11 mouse cellular contexts compared by ENCODE assay signal in the genomic region with DNA sequence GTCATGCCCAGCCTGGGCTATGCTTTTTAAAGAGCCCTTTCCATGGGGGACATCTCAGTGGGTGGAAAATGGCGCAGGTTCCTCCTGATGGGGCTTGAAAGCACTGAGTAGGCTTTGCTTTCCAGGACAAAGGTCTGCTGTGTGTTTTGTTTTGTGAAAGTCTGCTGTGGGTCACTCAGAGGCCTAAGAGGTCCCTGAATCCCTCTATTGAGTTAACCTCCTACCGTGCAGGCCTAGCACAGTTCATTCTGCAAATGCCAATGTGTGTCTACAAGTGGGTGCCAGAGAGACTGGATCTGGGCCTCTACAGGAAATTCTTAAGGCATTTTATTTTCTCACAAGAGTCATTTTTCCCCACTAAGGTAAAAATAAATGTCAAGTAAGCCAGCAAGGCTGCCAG.
DNase-seq lines count a peak whose midpoint lies in the region; ATAC-seq and TF ChIP-seq lines count a peak whose summit lies in the region.
"Had no signal": no experiment of that assay in that cellular context is flagged by ENCODE, and none has a peak within 500 bp of the region (broad histone marks: within the 10 kb centered on the region; RNA-seq: fewer than 3 reads in every experiment).

No protein-coding gene starts in this region.

- no peak overlapping the region for H3K9ac ChIP-seq in heart, embryonic 15.5 days
- 0 out of 2 replicates have a peak overlapping the region, but pooled peaks have one; percentile 10 for H3K9ac ChIP-seq in midbrain, embryonic 11.5 days (ENCODE audit: low read length)
- no peak overlapping the region for H3K9ac ChIP-seq in midbrain, embryonic 15.5 days
- no peak overlapping the region for H3K9ac ChIP-seq in hindbrain, postnatal 0 days (replicated peaks; ENCODE audit: low read length)
- no peak overlapping the region for H3K9ac ChIP-seq in liver, embryonic 16.5 days (ENCODE audit: low read depth, low read length)

- peaks cover 27% of the 10 kb centered on the region for H3K4me1 ChIP-seq in heart, embryonic 15.5 days (replicated peaks)
- peaks cover 2% of the 10 kb centered on the region for H3K4me1 ChIP-seq in midbrain, embryonic 11.5 days (ENCODE audit: control insufficient read depth, insufficient read depth, low read length)
- H3K4me1 ChIP-seq in midbrain, embryonic 15.5 days = peaks cover 4% of the 10 kb centered on the region; the same call in 1 of the 2 replicates
- 0 out of 2 replicates have a peak, but pooled peaks cover 2% of the 10 kb centered on the region for H3K4me1 ChIP-seq in hindbrain, postnatal 0 days (ENCODE audit: insufficient read depth, low read length)
- peaks cover 49% of the 10 kb centered on the region for H3K4me1 ChIP-seq in liver, embryonic 16.5 days (ENCODE audit: control insufficient read depth, low read depth, low read length)

- no peak for DNase-seq in heart, postnatal 36 days
- DNase-seq in midbrain, embryonic 11.5 days (ENCODE audit: low spot score, missing footprints) = no peak
- DNase-seq in hindbrain, postnatal 0 days (ENCODE audit: low spot score) = no peak
- no peak for DNase-seq in urinary bladder, postnatal 25 days (ENCODE audit: low spot score)
- DNase-seq: adrenal gland, adult 8-10 months; kidney, postnatal 14 days; lung, postnatal 36 days had no signal

- H3K27ac ChIP-seq in heart, embryonic 15.5 days = peak overlapping the region; percentile 84
- H3K27ac ChIP-seq in midbrain, embryonic 11.5 days (ENCODE audit: low read depth, low read length) = peak overlapping the region; percentile 32; the same call in 1 of the 2 replicates
- no peak overlapping the region for H3K27ac ChIP-seq in midbrain, embryonic 15.5 days
- H3K27ac ChIP-seq in hindbrain, postnatal 0 days = peak overlapping the region; percentile 22; the same call in 1 of the 2 replicates
- H3K27ac ChIP-seq in liver, embryonic 16.5 days (ENCODE audit: low read length) = peak overlapping the region; percentile 4; the same call in 1 of the 2 replicates

- intact Hi-C loops in heart, postnatal 36 days (cut with DNase I) = loop anchor here (5.0 kb wide), 1 partner anchor 90 kb away; no protein-coding TSS in a partner anchor

- TF ChIP-seq CTCF in hindbrain, postnatal 0 days (IDR thresholded peaks at IDR 0.05; ENCODE audit: low read depth) = no peak

- no peak overlapping the region for H3K4me2 ChIP-seq in heart, embryonic 15.5 days
- no peak overlapping the region for H3K4me2 ChIP-seq in midbrain, embryonic 11.5 days
- H3K4me2 ChIP-seq in midbrain, embryonic 15.5 days = no peak overlapping the region
- H3K4me2 ChIP-seq in hindbrain, postnatal 0 days (ENCODE audit: low read depth, low read length) = no peak overlapping the region
- no peak overlapping the region for H3K4me2 ChIP-seq in liver, embryonic 16.5 days (ENCODE audit: low read depth, low read length)

- no peaks in the 10 kb centered on the region for H3K9me3 ChIP-seq in heart, embryonic 15.5 days (replicated peaks)
- H3K9me3 ChIP-seq in midbrain, embryonic 11.5 days (ENCODE audit: control insufficient read depth, low read length) = no peaks in the 10 kb centered on the region
- H3K9me3 ChIP-seq in midbrain, embryonic 15.5 days = no peaks in the 10 kb centered on the region
- H3K9me3 ChIP-seq in hindbrain, postnatal 0 days (ENCODE audit: low read length) = no peaks in the 10 kb centered on the region
- no peaks in the 10 kb centered on the region for H3K9me3 ChIP-seq in liver, embryonic 16.5 days (replicated peaks; ENCODE audit: control insufficient read depth, low read length)

- no peak overlapping the region for H3K4me3 ChIP-seq in heart, embryonic 15.5 days
- H3K4me3 ChIP-seq in midbrain, embryonic 11.5 days (ENCODE audit: low read depth, low read length) = no peak overlapping the region
- no peak overlapping the region for H3K4me3 ChIP-seq in midbrain, embryonic 15.5 days
- H3K4me3 ChIP-seq in hindbrain, postnatal 0 days (ENCODE audit: low read length) = no peak overlapping the region
- no peak overlapping the region for H3K4me3 ChIP-seq in liver, embryonic 16.5 days (ENCODE audit: low read depth, low read length)

- WGBS in heart, embryonic 15.5 days = 62% methylated on average over 2 of the region's 2 CpGs
- WGBS in midbrain, embryonic 11.5 days = 37% methylated on average over 2 of the region's 2 CpGs
- WGBS in midbrain, embryonic 15.5 days = 39% methylated on average over 2 of the region's 2 CpGs
- WGBS in hindbrain, postnatal 0 days = 38% methylated on average over 2 of the region's 2 CpGs
- WGBS in liver, embryonic 16.5 days (ENCODE audit: insufficient replicate concordance) = 75% methylated on average over 2 of the region's 2 CpGs

- no peak for ATAC-seq in heart, embryonic 15.5 days (replicated peaks; ENCODE audit: insufficient number of reproducible peaks, insufficient read depth, low FRiP score, low read depth)
- ATAC-seq in midbrain, embryonic 11.5 days (ENCODE audit: low FRiP score) = no peak
- no peak for ATAC-seq in midbrain, embryonic 15.5 days (replicated peaks)
- ATAC-seq in hindbrain, postnatal 0 days = no peak
- no peak for ATAC-seq in liver, embryonic 16.5 days (ENCODE audit: low read depth)

- no peaks in the 10 kb centered on the region for H3K27me3 ChIP-seq in heart, embryonic 15.5 days
- no peaks in the 10 kb centered on the region for H3K27me3 ChIP-seq in midbrain, embryonic 11.5 days (ENCODE audit: control insufficient read depth, insufficient read depth, low read length)
- no peaks in the 10 kb centered on the region for H3K27me3 ChIP-seq in midbrain, embryonic 15.5 days (replicated peaks)
- no peaks in the 10 kb centered on the region for H3K27me3 ChIP-seq in hindbrain, postnatal 0 days (ENCODE audit: insufficient read depth, low read length)
- H3K27me3 ChIP-seq in liver, embryonic 16.5 days (ENCODE audit: control insufficient read depth, insufficient read depth, low read depth, low read length) = no peaks in the 10 kb centered on the region
- H3K27me3 ChIP-seq: CH12.LX had no signal

- H3K36me3 ChIP-seq in heart, embryonic 15.5 days = peaks cover 15% of the 10 kb centered on the region; the same call in 1 of the 2 replicates
- peaks cover 15% of the 10 kb centered on the region for H3K36me3 ChIP-seq in midbrain, embryonic 11.5 days (ENCODE audit: control insufficient read depth, insufficient read depth, low read length)
- H3K36me3 ChIP-seq in midbrain, embryonic 15.5 days (replicated peaks) = peaks cover 20% of the 10 kb centered on the region; the same call in 1 of the 2 replicates
- H3K36me3 ChIP-seq in hindbrain, postnatal 0 days (ENCODE audit: insufficient read depth, low read length) = peaks cover 8% of the 10 kb centered on the region
- H3K36me3 ChIP-seq in liver, embryonic 16.5 days (ENCODE audit: control insufficient read depth, insufficient read depth) = peaks cover 32% of the 10 kb centered on the region
